Mouse (Mus musculus) B cell, adult 67 days (primary cell): ENCODE results near the gene Olfr368. TPM values are rescaled to one million over a fixed set of nuclear protein-coding genes. Genes with fewer than 3 reads are reported as not detected.

Experiments
- total RNA-seq, 2 experiments: library from RNA; stranded (reverse); gene quantifications; 4 replicates each; pipeline ENCODE4 v1.2.4; 2023

The Olfr368 gene
- not detected for total RNA-seq

GRCm38 (mm10) chr2:37326215-37326614 lies at the start of gene Olfr368:
Gene Olfr368, plus strand, starts transcription at chr2:37326515.

GRCm38 (mm10) chr2:37358633-37359540 lies 32.6 kb downstream of the Olfr368 start, which contains the start of gene Pdcl:
Gene Pdcl, minus strand, starts transcription at chr2:37359332.

Other genes starting within 250 kb of the Olfr368 start
- not detected for gene Olfr361, start 237.2 kb upstream of the Olfr368 start, total RNA-seq
- not detected for gene Olfr362, start 208.6 kb upstream of the Olfr368 start, total RNA-seq
- not detected for gene Olfr364-ps1, start 187.2 kb upstream of the Olfr368 start, total RNA-seq
- gene Olfr365, start 138.3 kb upstream of the Olfr368 start, total RNA-seq: under 1 TPM in 1 of 2 experiments, not detected in 1; 0.09 TPM
- gene Olfr366, start 114.9 kb upstream of the Olfr368 start, total RNA-seq: not detected
- 10 to 100 TPM; 37.5 to 44.1 TPM for gene Pdcl, start 32.8 kb downstream of the Olfr368 start, total RNA-seq
- 10 to 100 TPM; 71.5 to 73.7 TPM for gene Rc3h2, start 96.4 kb downstream of the Olfr368 start, total RNA-seq
- gene Zbtb26, start 116.6 kb downstream of the Olfr368 start, total RNA-seq: 1 to 10 TPM; 5.5 to 6.7 TPM
- gene Zbtb6, start 116.7 kb downstream of the Olfr368 start, total RNA-seq: 10 to 100 TPM; 18.9 to 19.8 TPM
- gene Rabgap1, start 116.8 kb downstream of the Olfr368 start, total RNA-seq: 10 to 100 TPM; 45.5 to 50.2 TPM
- gene Gpr21, start 189.8 kb downstream of the Olfr368 start, total RNA-seq: 1 to 10 TPM; 3.4 to 3.8 TPM